Comparison of ENCODE assay signal across 21 mouse cellular contexts in genomic region chr12:69467363-69467762, GRCm38 (mm10).
DNase-seq lines count a peak whose midpoint lies in the region; ATAC-seq and TF ChIP-seq lines count a peak whose summit lies in the region.
"Had no signal": no experiment of that assay in that cellular context is flagged by ENCODE, and none has a peak within 500 bp of the region (broad histone marks: within the 10 kb centered on the region; RNA-seq: fewer than 3 reads in every experiment).

No protein-coding gene starts in this region.

- no peak overlapping the region for H3K4me3 ChIP-seq in forebrain, embryonic 10.5 days
- H3K4me3 ChIP-seq in forebrain, postnatal 0 days (ENCODE audit: low read depth, low read length): no peak overlapping the region
- no peak overlapping the region for H3K4me3 ChIP-seq in embryonic facial prominence, embryonic 13.5 days
- no peak overlapping the region for H3K4me3 ChIP-seq in limb, embryonic 13.5 days
- H3K4me3 ChIP-seq in stomach, embryonic 16.5 days (replicated peaks; ENCODE audit: low read length): no peak overlapping the region
- H3K4me3 ChIP-seq: forebrain, embryonic 13.5 days; heart, embryonic 10.5 days; hindbrain, embryonic 12.5 days had no signal

- H3K27ac ChIP-seq in forebrain, embryonic 10.5 days: peak overlapping the region; percentile 40
- H3K27ac ChIP-seq in forebrain, postnatal 0 days (ENCODE audit: low read depth, low read length): no peak overlapping the region
- no peak overlapping the region for H3K27ac ChIP-seq in embryonic facial prominence, embryonic 13.5 days
- 0 out of 2 replicates have a peak overlapping the region, but pooled peaks have one; percentile 4 for H3K27ac ChIP-seq in limb, embryonic 13.5 days
- H3K27ac ChIP-seq in stomach, embryonic 16.5 days (ENCODE audit: low read length): no peak overlapping the region
- H3K27ac ChIP-seq: forebrain, embryonic 13.5 days; heart, embryonic 10.5 days; hindbrain, embryonic 12.5 days had no signal

- H3K9ac ChIP-seq in forebrain, postnatal 0 days: no peak overlapping the region
- 0 out of 2 replicates have a peak overlapping the region, but pooled peaks have one; percentile 8 for H3K9ac ChIP-seq in embryonic facial prominence, embryonic 13.5 days
- H3K9ac ChIP-seq in limb, embryonic 13.5 days: 0 out of 2 replicates have a peak overlapping the region, but pooled peaks have one; percentile 10
- H3K9ac ChIP-seq in stomach, embryonic 16.5 days (ENCODE audit: low read length): no peak overlapping the region
- H3K9ac ChIP-seq: forebrain, embryonic 13.5 days; hindbrain, embryonic 12.5 days had no signal

- DNase-seq in forebrain, embryonic 10.5 days (ENCODE audit: extremely low spot score, low spot score): no peak
- no peak for DNase-seq in forebrain, postnatal 0 days
- no peak for DNase-seq in layer of hippocampus, adult 9-11 months
- DNase-seq: adrenal gland, postnatal 14 days; cerebellum, adult 11-12 months; cerebellum, adult 9-10 months; cerebellum, postnatal 25 days; gastrocnemius, postnatal 36 days; heart, adult 18-20 months; heart, postnatal 10 days; heart, postnatal 4 days had no signal

- H3K9me3 ChIP-seq in forebrain, embryonic 10.5 days: no peaks in the 10 kb centered on the region
- H3K9me3 ChIP-seq in forebrain, postnatal 0 days (ENCODE audit: low read length): no peaks in the 10 kb centered on the region
- H3K9me3 ChIP-seq in embryonic facial prominence, embryonic 13.5 days: no peaks in the 10 kb centered on the region
- no peaks in the 10 kb centered on the region for H3K9me3 ChIP-seq in limb, embryonic 13.5 days
- H3K9me3 ChIP-seq in stomach, embryonic 16.5 days (replicated peaks; ENCODE audit: control insufficient read depth, low read length): no peaks in the 10 kb centered on the region
- H3K9me3 ChIP-seq: forebrain, embryonic 13.5 days; heart, embryonic 10.5 days; hindbrain, embryonic 12.5 days had no signal

- no peak for ATAC-seq in forebrain, postnatal 0 days
- no peak for ATAC-seq in embryonic facial prominence, embryonic 13.5 days (ENCODE audit: insufficient number of reproducible peaks, insufficient read depth, low FRiP score, low TSS enrichment, low read depth)
- ATAC-seq in limb, embryonic 13.5 days (ENCODE audit: low FRiP score, low read depth): no peak
- peak; percentile 59; the same call in 1 of the 2 replicates for ATAC-seq in stomach, embryonic 16.5 days (ENCODE audit: insufficient read depth, low FRiP score)
- no peak for ATAC-seq in erythroid progenitor cell, adult 5-6 weeks (replicated peaks; ENCODE audit: low FRiP score, poor library complexity, severe bottlenecking)
- ATAC-seq: activated CD4-positive, CD25-positive, alpha-beta regulatory T cell, adult 4 months; forebrain, embryonic 13.5 days; hindbrain, embryonic 16.5 days; Patski had no signal

- no peaks in the 10 kb centered on the region for H3K36me3 ChIP-seq in forebrain, embryonic 10.5 days (replicated peaks)
- H3K36me3 ChIP-seq in forebrain, postnatal 0 days (ENCODE audit: insufficient read depth): no peaks in the 10 kb centered on the region
- H3K36me3 ChIP-seq in embryonic facial prominence, embryonic 13.5 days: no peaks in the 10 kb centered on the region
- no peaks in the 10 kb centered on the region for H3K36me3 ChIP-seq in limb, embryonic 13.5 days
- no peaks in the 10 kb centered on the region for H3K36me3 ChIP-seq in stomach, embryonic 16.5 days (ENCODE audit: control insufficient read depth, insufficient read depth, low read length)
- H3K36me3 ChIP-seq: heart, embryonic 10.5 days; hindbrain, embryonic 12.5 days had no signal

- H3K4me1 ChIP-seq in forebrain, embryonic 10.5 days: peaks cover 17% of the 10 kb centered on the region
- H3K4me1 ChIP-seq in forebrain, postnatal 0 days (ENCODE audit: insufficient read depth): 0 out of 2 replicates have a peak, but pooled peaks cover 3% of the 10 kb centered on the region
- peaks cover 20% of the 10 kb centered on the region for H3K4me1 ChIP-seq in embryonic facial prominence, embryonic 13.5 days
- peaks cover 17% of the 10 kb centered on the region for H3K4me1 ChIP-seq in limb, embryonic 13.5 days
- H3K4me1 ChIP-seq in stomach, embryonic 16.5 days (ENCODE audit: control insufficient read depth, insufficient read depth, low read length): 0 out of 2 replicates have a peak, but pooled peaks cover 4% of the 10 kb centered on the region

- H3K27me3 ChIP-seq in forebrain, embryonic 10.5 days (ENCODE audit: poor library complexity, severe bottlenecking): no peaks in the 10 kb centered on the region
- no peaks in the 10 kb centered on the region for H3K27me3 ChIP-seq in forebrain, postnatal 0 days (ENCODE audit: insufficient read depth, low read length)
- no peaks in the 10 kb centered on the region for H3K27me3 ChIP-seq in embryonic facial prominence, embryonic 13.5 days
- no peaks in the 10 kb centered on the region for H3K27me3 ChIP-seq in limb, embryonic 13.5 days
- H3K27me3 ChIP-seq in stomach, embryonic 16.5 days (ENCODE audit: control insufficient read depth, insufficient read depth, low read length): no peaks in the 10 kb centered on the region
- H3K27me3 ChIP-seq: forebrain, embryonic 13.5 days; hindbrain, embryonic 12.5 days; Patski had no signal

- H3K4me2 ChIP-seq in forebrain, postnatal 0 days (ENCODE audit: low read depth): no peak overlapping the region
- no peak overlapping the region for H3K4me2 ChIP-seq in embryonic facial prominence, embryonic 13.5 days
- no peak overlapping the region for H3K4me2 ChIP-seq in limb, embryonic 13.5 days (replicated peaks)
- H3K4me2 ChIP-seq in stomach, embryonic 16.5 days (ENCODE audit: low read depth, low read length): no peak overlapping the region
- H3K4me2 ChIP-seq: forebrain, embryonic 13.5 days; hindbrain, embryonic 12.5 days had no signal

- no peak for TF ChIP-seq CTCF in forebrain, postnatal 0 days (IDR thresholded peaks at IDR 0.05; ENCODE audit: low read depth)

- 81% methylated on average over 4 of the region's 4 CpGs for WGBS in forebrain, embryonic 10.5 days
- WGBS in forebrain, postnatal 0 days: 77% methylated on average over 4 of the region's 4 CpGs
- 51% methylated on average over 4 of the region's 4 CpGs for WGBS in embryonic facial prominence, embryonic 13.5 days
- 63% methylated on average over 4 of the region's 4 CpGs for WGBS in limb, embryonic 13.5 days
- 67% methylated on average over 4 of the region's 4 CpGs for WGBS in stomach, embryonic 16.5 days

Comparison
In these comparisons a context has a peak if more than half of its experiments do, and no peak if none do; other contexts are left out.
1. H3K27ac ChIP-seq: peak in forebrain, embryonic 10.5 days (single experiment) and limb, embryonic 13.5 days (single experiment); none in forebrain, postnatal 0 days (single experiment), embryonic facial prominence, embryonic 13.5 days (single experiment) and stomach, embryonic 16.5 days (single experiment).
2. H3K9ac ChIP-seq: peak in embryonic facial prominence, embryonic 13.5 days (single experiment) and limb, embryonic 13.5 days (single experiment); none in forebrain, postnatal 0 days (single experiment) and stomach, embryonic 16.5 days (single experiment).